Comparison of ENCODE assay signal across 8 mouse cellular contexts in genomic region chr2:146310291-146310690, GRCm38 (mm10).
A peak's percentile ranks its signal among the peaks of the same experiment; 100 is the strongest.
DNase-seq lines count a peak whose midpoint lies in the region; ATAC-seq lines count a peak whose summit lies in the region.

No protein-coding gene starts in this region.

- no peaks in the 10 kb centered on the region for H3K27me3 ChIP-seq in embryonic facial prominence, embryonic 14.5 days (replicated peaks; ENCODE audit: control insufficient read depth, insufficient read depth, low read length)
- H3K27me3 ChIP-seq in embryonic facial prominence, embryonic 10.5 days (replicated peaks; ENCODE audit: low read depth, poor library complexity, severe bottlenecking): no peaks in the 10 kb centered on the region

- WGBS in embryonic facial prominence, embryonic 14.5 days: 53% methylated on average over 6 of the region's 6 CpGs
- WGBS in embryonic facial prominence, embryonic 10.5 days: 73% methylated on average over 6 of the region's 6 CpGs

- no peaks in the 10 kb centered on the region; the same call in none of the 2 replicates for H3K4me1 ChIP-seq in embryonic facial prominence, embryonic 14.5 days (ENCODE audit: control insufficient read depth, insufficient read depth, low read length)
- peaks cover 13% of the 10 kb centered on the region for H3K4me1 ChIP-seq in embryonic facial prominence, embryonic 10.5 days

- peak; percentile 58; the same call in 1 of the 2 replicates for ATAC-seq in embryonic facial prominence, embryonic 14.5 days (ENCODE audit: low read depth)
- ATAC-seq in inflammation-experienced regulatory T-cells, adult 6 months: no peak

- H3K27ac ChIP-seq in embryonic facial prominence, embryonic 14.5 days (replicated peaks; ENCODE audit: low read depth, low read length): no peak overlapping the region
- H3K27ac ChIP-seq in embryonic facial prominence, embryonic 10.5 days (replicated peaks): no peak overlapping the region

- H3K4me2 ChIP-seq in embryonic facial prominence, embryonic 14.5 days (ENCODE audit: low read depth, low read length): no peak overlapping the region

- H3K4me3 ChIP-seq in embryonic facial prominence, embryonic 14.5 days (ENCODE audit: low read depth, low read length): no peak overlapping the region
- no peak overlapping the region for H3K4me3 ChIP-seq in embryonic facial prominence, embryonic 10.5 days

- no peaks in the 10 kb centered on the region for H3K9me3 ChIP-seq in embryonic facial prominence, embryonic 14.5 days (ENCODE audit: control insufficient read depth, low read length)
- H3K9me3 ChIP-seq in embryonic facial prominence, embryonic 10.5 days: no peaks in the 10 kb centered on the region

- peak; percentile 63 for DNase-seq in embryonic facial prominence, embryonic 14.5 days (ENCODE audit: low spot score)
- no peak for DNase-seq in embryonic facial prominence, embryonic 10.5 days (ENCODE audit: low spot score)
- DNase-seq in thymus, postnatal 14 days: peak; percentile 4
- DNase-seq in thymus, postnatal 10 days (ENCODE audit: low spot score in 2 of 2): no peak
- DNase-seq in kidney, postnatal 36 days: peak; percentile 49 to 50
- peak; percentile 58 to 63 for DNase-seq in spleen, postnatal 36 days (ENCODE audit: low spot score in 2 of 2)
- no peak for DNase-seq in right cerebral cortex, postnatal 4 days

- no peaks in the 10 kb centered on the region for H3K36me3 ChIP-seq in embryonic facial prominence, embryonic 14.5 days (ENCODE audit: control insufficient read depth, insufficient read depth, low read length)
- no peaks in the 10 kb centered on the region for H3K36me3 ChIP-seq in embryonic facial prominence, embryonic 10.5 days (replicated peaks)

- H3K9ac ChIP-seq in embryonic facial prominence, embryonic 14.5 days (ENCODE audit: low read depth, low read length): no peak overlapping the region

Comparison
In these comparisons a context has a peak if more than half of its experiments do, and no peak if none do; other contexts are left out.
1. DNase-seq: peak in embryonic facial prominence, embryonic 14.5 days (single experiment), thymus, postnatal 14 days (single experiment), kidney, postnatal 36 days (2 of 2) and spleen, postnatal 36 days (2 of 2); none in embryonic facial prominence, embryonic 10.5 days (single experiment), thymus, postnatal 10 days (0 of 2) and right cerebral cortex, postnatal 4 days (single experiment).